Mouse (Mus musculus) ES-E14 (cell line): ENCODE measurements around the gene Cdc34b. TPM values are rescaled to one million over a fixed set of nuclear protein-coding genes. Genes with fewer than 3 reads are reported as not detected.

Experiments
- DNase-seq: peaks from one replicate; pipeline ENCODE4 v3.0.0-alpha.2; 2013; ENCODE audit warnings: low read depth, low spot score
- H3K27ac ChIP-seq: 2 replicates; pipeline ENCODE4 v1.5.1; 2012; ENCODE audit warnings: low read depth, mild to moderate bottlenecking, low read length, moderate library complexity, mixed read lengths; ENCODE audit not compliant: poor library complexity, insufficient read depth, severe bottlenecking
- H3K36me3 ChIP-seq: 2 replicates; pipeline ENCODE4 v1.6.1; 2012; ENCODE audit warnings: mild to moderate bottlenecking, low read length, moderate library complexity, mixed read lengths; ENCODE audit not compliant: control insufficient read depth, poor library complexity, insufficient read depth, severe bottlenecking
- H3K4me1 ChIP-seq, 2 experiments: fragments of 150-350 bp in 1 of 2; sonication (generic) in 1 of 2; 2 replicates each; pipeline ENCODE4 v1.6.1; 2012; ENCODE audit warnings: low read length in 2 of 2, mild to moderate bottlenecking in 1 of 2, mixed read lengths in 1 of 2; ENCODE audit not compliant: control insufficient read depth in 2 of 2, insufficient read depth in 2 of 2, poor library complexity in 1 of 2
- H3K4me3 ChIP-seq, 2 experiments: fragments of 150-350 bp in 1 of 2; sonication (generic) in 1 of 2; 2 replicates each; pipeline ENCODE4 v1.5.1; 2012; ENCODE audit warnings: low read length in 2 of 2, low read depth in 1 of 2, mild to moderate bottlenecking in 1 of 2, mixed read lengths in 1 of 2; ENCODE audit not compliant: insufficient read depth in 1 of 2, poor library complexity in 1 of 2, severe bottlenecking in 1 of 2
- H3K9ac ChIP-seq: 2 replicates; pipeline ENCODE4 v1.6.1; 2012; ENCODE audit warnings: low read depth, mild to moderate bottlenecking, low read length, mixed read lengths; ENCODE audit not compliant: poor library complexity, insufficient read depth, severe bottlenecking
- H3K9me3 ChIP-seq: fragments of 150-350 bp; sonication (generic); 2 replicates; pipeline ENCODE4 v1.6.1; 2012; ENCODE audit warnings: low read depth, mild to moderate bottlenecking, low read length; ENCODE audit not compliant: control insufficient read depth, insufficient read depth
- CHD2 ChIP-seq: IDR thresholded peaks from 2 replicates; pipeline ENCODE4 v1.6.1; 2014; ENCODE audit warnings: mild to moderate bottlenecking, low read depth, low read length, inconsistent platforms
- HCFC1 ChIP-seq: IDR thresholded peaks from 2 replicates; pipeline ENCODE4 v1.6.1; 2012; ENCODE audit warnings: low read length, inconsistent platforms, borderline replicate concordance; ENCODE audit not compliant: insufficient read depth
- MAFK ChIP-seq: IDR thresholded peaks from 2 replicates; pipeline ENCODE4 v1.6.1; 2014; ENCODE audit warnings: mild to moderate bottlenecking, low read depth, low read length, inconsistent platforms; ENCODE audit not compliant: insufficient read depth
- ZC3H11A ChIP-seq: IDR thresholded peaks from 2 replicates; pipeline ENCODE4 v1.6.1; 2012; ENCODE audit warnings: low read depth, mild to moderate bottlenecking, inconsistent platforms, low read length, borderline replicate concordance
- ZNF384 ChIP-seq: IDR thresholded peaks from 2 replicates; pipeline ENCODE4 v1.6.1; 2012; ENCODE audit warnings: low read depth, low read length, inconsistent platforms
- in situ Hi-C, 2 experiments: fragments of 600-800 bp; cut with MboI; formaldehyde crosslinking; loops; one replicate each; pipeline ENCODE4 v1.15.1; 2025; ENCODE audit warnings: low sequenced_read_pairs in 2 of 2, inconsistent platforms in 1 of 2; ENCODE audit not compliant: unreplicated experiment in 2 of 2
- total RNA-seq: library from RNA; depleted of rRNA; stranded (reverse); fragments of 300-350 nt; gene quantifications from 2 replicates; pipeline ENCODE4 v1.2.3, GENCODE M21; 2012

The Cdc34b gene
- total RNA-seq, 1 experiment: 0.54 TPM

GRCm38 (mm10) chr11:94699399-94699798 lies 42.2 kb upstream of the Cdc34b start:
- in situ Hi-C loops: no loop called here
- Histone ChIP-seq H3K27ac (no peak overlapping the region), H3K4me1 (peaks cover 0 to 12% of the 10 kb centered on the region in 2 experiments; a peak in 2 of 4 replicates), H3K4me3 (no peak overlapping the region), H3K9me3 (no peaks in the 10 kb centered on the region), H3K36me3 (no peaks in the 10 kb centered on the region), H3K9ac (no peak overlapping the region)
- no peak for TF ChIP-seq CHD2
- TF ChIP-seq ZNF384: no peak
- TF ChIP-seq ZC3H11A: no peak
- TF ChIP-seq MAFK: no peak
- no peak for TF ChIP-seq HCFC1
- DNase-seq: peak; percentile 84

- DNase-seq: no peak
- no peak for TF ChIP-seq CHD2
- no peak for TF ChIP-seq HCFC1
- no peak for TF ChIP-seq MAFK
- Histone ChIP-seq H3K4me3 (0 out of 4 replicates have a peak overlapping the region, but pooled peaks of 1 of the 2 experiments have one; percentile 1), H3K36me3 (no peaks in the 10 kb centered on the region), H3K4me1 (peaks cover 0 to 12% of the 10 kb centered on the region in 2 experiments; a peak in 2 of 4 replicates), H3K9me3 (no peaks in the 10 kb centered on the region), H3K9ac (no peak overlapping the region), H3K27ac (no peak overlapping the region)
- in situ Hi-C loops: no loop called here
Measured at GRCm38 (mm10) chr11:94701401-94702215, 40.0 kb upstream of the Cdc34b start.

GRCm38 (mm10) chr11:94702216-94702610 lies 39.4 kb upstream of the Cdc34b start:
- H3K27ac ChIP-seq: no peak overlapping the region
- H3K36me3 ChIP-seq: no peaks in the 10 kb centered on the region
- H3K9ac ChIP-seq: no peak overlapping the region
- TF ChIP-seq ZNF384: no peak
- TF ChIP-seq HCFC1: no peak
- H3K9me3 ChIP-seq: no peaks in the 10 kb centered on the region
- H3K4me3 ChIP-seq: no peak overlapping the region
- no peak for DNase-seq
- in situ Hi-C loops: no loop called here
- peaks cover 0 to 12% of the 10 kb centered on the region in 2 experiments; a peak in 2 of 4 replicates for H3K4me1 ChIP-seq

- DNase-seq: no peak
- H3K27ac ChIP-seq: no peak overlapping the region
- no peaks in the 10 kb centered on the region; a peak in 1 of 4 replicates for H3K4me1 ChIP-seq
- no peak overlapping the region for H3K4me3 ChIP-seq
- H3K36me3 ChIP-seq: no peaks in the 10 kb centered on the region
- in situ Hi-C loops: no loop called here
- no peak overlapping the region for H3K9ac ChIP-seq
- TF ChIP-seq ZC3H11A (no peak), MAFK (no peak), CHD2 (no peak), ZNF384 (no peak), HCFC1 (no peak)
- H3K9me3 ChIP-seq: no peaks in the 10 kb centered on the region
Measured at GRCm38 (mm10) chr11:94704020-94704419, 37.6 kb upstream of the Cdc34b start.
